Mouse (Mus musculus) neutrophil, adult 5-6 weeks (primary cell): ENCODE data around the gene Prkar1a. TPM values are rescaled to one million over a fixed set of nuclear protein-coding genes. Genes with fewer than 3 reads are reported as not detected.

Source experiments
- ATAC-seq: fragments of 151-379, 151-347 bp; 2 replicates; pipeline ENCODE4 v1.8.0; 2017; ENCODE audit warnings: mild to moderate bottlenecking, moderate TSS enrichment; ENCODE audit not compliant: insufficient number of reproducible peaks, poor library complexity, low FRiP score, severe bottlenecking; ENCODE audit errors: extremely low read depth
- total RNA-seq: library from RNA; stranded (forward); fragments of 200-1000 nt; gene quantifications from 2 replicates; pipeline ENCODE4 v1.2.3, GENCODE M21; 2017

The Prkar1a gene
- total RNA-seq, 1 experiment from 2014 or later, result 123 TPM

DNA sequence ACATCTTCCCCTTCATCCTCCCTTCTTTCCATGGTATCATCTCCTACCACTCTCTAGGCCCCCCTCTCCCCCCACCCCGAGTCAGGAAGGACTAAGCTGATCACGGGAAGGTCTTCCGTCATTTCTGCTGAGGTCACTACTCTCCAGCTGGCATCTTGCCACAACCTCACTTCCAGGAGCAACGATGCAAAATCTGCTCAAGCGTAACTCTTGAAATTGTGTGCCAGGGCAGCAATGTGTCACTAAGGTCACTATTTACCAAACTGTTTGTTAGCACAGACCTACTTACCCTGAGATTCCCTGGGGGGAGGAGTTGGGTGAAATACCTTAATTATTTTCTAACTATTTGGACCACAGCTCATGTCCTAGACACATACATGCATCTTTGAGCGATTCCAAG, 51.6 kb downstream of the Prkar1a start:
- ATAC-seq, result no peak

DNA sequence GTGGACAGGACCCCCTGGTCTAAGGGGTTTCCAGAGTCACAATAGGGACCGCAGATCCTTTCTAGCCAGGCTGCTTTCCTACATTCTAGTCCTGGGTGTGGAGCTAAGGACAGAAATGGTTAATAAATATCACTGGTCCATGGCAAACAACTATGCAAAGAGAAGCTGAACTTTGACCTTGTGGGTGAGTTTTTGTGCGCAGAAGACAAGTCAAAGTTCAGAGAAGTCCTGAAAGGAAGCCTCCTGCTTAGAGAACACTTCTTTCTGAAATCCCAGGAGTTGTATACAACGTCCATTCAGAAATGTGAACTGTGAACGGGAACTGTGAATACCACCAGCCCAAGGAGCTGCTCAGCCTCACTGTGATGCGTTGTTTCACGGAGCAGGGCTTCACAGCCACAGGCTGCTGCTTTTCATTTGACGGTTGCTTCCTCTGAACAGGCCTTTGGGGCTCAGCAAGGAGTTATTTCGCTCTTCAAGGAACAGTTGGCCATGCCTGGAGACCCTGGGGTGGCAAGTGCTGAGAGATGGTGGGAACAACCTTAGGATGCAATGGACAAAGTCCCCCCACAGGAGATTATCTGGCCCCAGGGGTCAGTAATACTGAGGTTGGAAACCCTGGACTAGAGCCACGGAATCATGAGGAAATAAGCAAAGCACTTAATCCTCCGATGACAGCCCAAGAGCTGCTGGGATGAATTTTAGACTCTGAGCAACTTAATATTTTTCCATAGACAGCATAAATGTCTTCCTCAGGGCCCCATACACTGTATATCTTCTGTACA, 53.0 kb downstream of the Prkar1a start:
- no peak for ATAC-seq

DNA sequence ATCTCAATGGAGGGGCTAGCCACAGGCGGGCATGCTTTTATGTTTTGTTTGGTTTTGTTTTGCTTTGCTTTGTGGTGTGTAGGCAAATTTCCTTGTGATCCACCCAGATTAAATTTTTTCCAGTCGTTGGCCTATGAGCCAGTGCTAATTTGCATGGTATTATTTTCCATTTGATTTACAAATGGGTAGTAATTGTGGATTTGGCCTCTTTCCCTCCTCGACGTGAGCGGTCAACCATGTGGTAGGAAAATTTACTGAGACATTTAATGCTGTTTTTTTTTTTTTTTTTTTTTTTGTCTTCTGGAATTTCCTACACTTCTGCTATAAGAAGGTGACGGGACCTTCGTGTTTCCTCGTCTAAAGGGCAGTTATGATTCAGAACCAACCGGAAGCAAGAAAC, 54.6 kb downstream of the Prkar1a start:
- ATAC-seq, result no peak

DNA sequence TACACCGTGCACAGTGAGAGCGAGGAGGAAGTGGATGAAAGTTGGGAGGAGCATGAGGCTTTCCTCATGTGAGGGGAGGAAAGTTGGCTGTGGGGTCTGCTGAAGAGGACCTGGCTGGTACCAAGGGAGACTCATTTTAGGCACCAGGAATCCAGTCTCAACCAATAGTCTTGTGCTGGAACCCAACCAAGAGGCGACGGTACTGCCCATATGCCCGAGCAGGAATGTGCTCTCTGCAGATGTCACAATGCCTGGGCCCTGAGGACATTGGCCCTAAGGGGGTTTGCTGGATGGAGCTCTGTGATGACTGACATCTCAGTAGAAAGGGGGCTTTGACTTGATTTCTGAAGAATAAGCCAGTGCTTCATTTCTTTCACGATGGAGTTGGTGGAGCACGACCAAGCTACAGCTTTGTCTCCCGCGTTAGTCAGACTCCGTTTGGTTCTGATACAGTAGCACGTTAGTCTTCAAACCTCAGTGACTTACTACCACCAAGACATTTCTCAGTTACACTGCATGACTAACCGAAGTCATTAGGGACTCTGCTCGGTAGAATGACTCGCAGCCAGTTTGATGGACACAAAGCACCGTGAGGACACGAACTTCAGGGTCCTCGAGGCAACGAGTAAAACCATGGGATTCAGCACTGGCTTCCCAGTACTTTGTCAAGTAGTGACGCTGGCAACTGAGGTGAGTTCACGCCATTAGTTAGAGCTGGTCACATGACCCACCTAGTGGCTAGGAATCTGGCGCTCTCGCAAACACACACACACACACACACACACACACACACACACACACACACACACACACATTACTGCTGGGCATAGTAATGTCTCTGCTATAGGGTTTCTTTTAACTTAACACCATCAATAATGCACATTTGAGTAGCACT, 55.4 kb downstream of the Prkar1a start:
- no peak for ATAC-seq

DNA sequence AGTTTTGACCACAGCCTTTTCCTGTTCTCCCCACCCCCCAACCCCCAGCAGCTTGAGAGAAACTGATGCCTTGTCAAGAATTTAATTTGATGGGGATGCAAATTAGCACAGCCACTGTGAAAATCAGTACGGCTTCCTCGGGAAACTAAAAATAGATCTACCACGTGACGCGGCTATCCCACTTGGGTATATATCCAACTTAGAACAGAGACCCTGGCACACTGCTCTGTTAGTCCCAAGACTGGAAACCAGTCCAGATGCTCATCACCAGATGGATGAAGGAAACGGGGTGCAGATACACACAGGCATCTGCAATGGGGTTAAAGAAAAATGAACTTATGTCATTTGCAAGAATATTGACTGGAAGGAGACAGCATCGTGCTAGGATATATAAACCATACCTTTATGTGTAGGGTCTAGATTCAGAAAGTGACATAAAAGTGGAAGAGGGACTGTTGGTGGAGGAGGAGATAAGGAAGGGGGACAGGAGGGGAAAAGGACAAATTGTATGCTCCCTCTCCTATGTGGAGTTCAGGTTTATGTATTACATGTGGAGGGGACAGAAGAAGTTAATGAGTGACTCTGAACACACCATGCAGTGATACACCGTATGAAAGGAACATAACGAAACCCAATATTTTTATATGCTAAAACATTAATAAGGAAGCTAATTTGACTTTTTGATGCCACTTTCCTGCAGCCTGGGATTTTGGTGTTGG, 56.3 kb downstream of the Prkar1a start:
- no peak for ATAC-seq

DNA sequence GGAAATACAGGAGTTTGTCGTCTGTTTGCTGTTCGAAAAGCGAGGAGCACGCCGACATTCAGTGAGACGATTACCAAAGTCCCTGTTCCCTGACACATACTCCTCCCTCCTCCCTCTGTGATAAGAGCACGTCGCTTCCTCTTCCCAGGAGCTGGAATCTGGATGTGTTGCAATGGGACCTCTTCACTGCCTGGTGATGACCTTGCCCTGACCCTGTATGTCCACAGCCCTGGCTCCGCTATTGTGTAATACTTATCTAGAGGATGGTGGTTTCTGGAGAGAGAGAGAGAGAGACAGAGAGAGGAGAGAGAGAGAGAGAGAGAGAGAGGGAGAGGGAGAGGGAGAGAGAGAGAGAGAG, 56.8 kb downstream of the Prkar1a start:
- no peak for ATAC-seq

DNA sequence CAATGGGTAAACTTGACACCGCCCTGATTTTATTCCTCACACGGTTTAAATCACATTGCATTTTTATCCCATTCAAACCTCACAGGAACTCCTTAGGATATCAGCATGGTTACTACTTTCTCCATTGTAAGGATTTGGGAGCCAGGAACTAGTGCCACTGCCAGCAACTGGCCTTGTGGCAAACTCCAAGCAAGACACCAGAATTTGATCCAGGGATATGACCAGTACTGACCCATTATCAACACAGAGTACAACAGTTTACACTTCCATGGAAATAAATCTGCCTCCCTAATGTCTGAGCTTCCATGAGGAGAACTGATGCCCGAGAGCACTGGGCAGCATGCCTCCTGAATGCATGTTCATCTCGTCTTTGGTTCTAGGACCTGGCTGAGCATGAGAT, 57.4 kb downstream of the Prkar1a start:
- no peak for ATAC-seq

DNA sequence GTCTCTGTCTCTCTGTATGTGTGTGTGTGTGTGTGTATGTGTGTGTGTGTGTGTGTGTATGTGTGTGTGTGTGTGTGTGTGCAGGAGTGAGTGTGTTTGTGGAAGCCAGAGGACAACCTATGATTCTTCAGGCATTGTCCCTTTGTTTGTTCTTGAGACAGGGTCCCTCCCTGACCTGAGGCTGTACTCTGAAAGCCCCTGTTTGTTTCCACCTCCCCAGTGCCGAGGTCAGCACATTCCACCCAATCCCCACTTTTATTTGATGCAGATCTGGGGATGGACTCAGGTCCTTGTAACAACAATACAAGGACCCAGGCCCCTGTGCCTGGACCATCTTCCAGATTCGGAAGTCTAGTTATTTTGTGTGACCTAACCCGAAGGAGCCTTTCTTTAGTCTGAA, 58.2 kb downstream of the Prkar1a start:
- ATAC-seq, result no peak

DNA sequence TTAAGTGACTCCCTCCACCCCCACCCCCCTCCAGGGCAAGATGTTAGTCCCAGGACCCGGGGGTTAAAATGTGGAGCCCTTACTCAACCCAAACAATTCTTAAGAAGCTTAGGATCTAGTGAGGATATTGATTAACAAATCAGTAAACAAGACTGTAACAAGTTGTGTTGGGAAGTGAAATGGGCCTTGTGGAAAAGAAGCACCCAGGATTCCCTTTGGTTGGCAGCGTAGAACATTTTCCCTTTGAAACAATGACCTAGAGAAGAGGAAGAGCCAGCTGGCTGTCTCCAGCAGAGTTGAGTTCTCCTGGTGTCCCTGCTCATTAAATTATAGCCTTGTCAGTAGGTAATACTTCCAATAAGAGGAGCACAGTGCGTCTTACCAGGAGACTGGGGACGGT, 59.6 kb downstream of the Prkar1a start:
- ATAC-seq, result no peak

DNA sequence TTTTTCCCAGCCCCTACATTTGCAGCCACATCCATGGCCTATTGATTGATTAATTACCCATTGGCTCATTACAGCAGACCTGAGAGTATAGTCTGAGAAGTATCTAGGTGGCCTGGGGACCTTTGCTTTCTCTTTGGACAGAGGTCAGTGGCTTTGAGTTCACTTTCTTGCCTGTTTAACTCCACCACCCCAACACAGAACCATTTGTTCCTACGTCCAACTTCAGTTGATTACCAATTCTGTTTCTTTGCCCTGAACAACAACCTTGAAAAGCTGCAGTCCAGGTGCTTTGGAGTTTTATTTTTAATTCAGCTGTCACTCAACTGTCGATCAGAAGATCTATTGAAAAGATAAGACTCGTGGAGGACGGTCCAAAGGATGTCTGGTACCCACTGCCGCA, 60.3 kb downstream of the Prkar1a start:
- no peak for ATAC-seq

DNA sequence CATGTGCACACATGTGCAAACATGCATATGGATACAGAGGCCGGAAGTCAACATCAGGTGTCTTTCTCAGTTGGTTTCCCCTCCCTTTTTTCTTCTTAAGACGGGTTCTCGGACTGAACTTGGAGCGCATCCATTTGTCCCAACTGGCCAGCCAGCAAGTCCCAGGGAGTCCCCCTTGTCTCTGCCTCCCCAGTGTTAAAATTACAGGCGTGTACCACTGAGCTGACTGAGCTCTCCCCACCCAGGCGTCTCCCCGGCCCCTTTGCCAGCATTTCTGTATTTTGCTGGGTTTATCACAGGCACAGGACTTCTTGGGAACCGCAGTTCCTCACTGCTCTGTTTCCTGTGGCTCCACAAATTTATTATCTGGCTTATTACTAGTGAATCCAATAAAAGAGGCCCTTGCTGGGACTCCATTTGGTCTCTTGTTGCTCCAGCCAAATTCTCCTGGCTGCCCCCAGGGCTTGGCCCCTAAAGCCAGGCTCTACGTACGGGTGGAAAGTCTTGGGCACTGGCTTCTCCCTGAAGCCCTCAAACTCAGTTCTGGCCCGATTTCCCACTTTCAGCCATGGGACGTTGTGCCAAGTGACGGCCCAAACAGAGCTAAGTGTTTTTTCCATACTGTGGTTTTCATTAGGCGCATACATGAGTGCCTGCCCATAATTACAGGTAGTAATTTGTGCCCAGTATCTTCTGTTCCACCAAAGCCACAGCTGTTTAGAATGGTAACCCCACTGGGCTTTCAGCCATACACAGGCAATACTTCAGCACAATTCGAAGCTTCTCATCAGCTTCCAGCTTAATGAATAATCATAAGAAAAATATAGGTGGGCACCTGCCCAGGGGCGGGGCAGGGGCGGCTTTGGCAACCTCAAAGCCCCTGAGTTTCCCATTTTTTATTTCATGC, 65.4 kb downstream of the Prkar1a start:
- ATAC-seq, result no peak

DNA sequence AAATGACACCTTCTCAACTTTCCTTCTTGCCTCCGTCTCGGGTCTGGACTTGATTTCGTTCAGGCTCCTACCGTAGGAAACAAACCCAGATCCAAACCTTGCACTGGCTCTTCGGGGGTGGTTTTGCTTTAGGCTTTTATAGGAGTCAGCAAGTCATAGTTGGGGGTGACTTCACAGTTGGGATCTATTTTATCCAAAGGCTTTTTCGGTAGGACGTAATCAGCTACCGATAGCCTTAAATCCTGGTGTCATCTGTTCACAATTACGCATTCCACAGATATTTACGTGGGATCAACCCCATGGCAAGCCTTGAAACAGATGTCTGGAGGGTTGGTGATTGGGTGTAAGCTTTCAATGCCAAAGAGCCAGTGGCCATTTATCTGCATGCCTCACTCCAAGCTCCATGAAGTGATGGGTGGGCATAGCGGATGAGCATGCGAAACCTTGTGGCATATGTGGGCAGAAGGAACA, 66.1 kb downstream of the Prkar1a start:
- ATAC-seq, result no peak

DNA sequence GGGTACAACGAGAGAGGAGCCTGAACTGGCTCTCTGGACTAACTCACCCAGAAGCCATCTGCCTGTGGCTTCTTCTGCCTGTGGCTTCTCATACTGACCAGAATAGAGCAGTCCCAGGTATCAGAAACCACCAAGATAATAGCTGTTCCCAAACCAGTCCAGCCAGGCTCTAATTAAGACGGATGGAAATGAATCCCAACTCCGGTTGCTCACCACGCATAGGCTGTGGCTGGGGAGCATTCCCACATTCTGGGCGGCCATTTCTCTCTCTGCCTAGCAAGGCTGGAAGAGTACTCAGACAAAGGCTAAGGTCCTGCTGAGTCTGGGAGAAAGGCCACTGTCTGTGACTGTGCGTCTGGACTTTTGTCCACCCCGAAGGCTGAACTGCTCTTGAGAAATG, 67.8 kb downstream of the Prkar1a start:
- no peak for ATAC-seq

DNA sequence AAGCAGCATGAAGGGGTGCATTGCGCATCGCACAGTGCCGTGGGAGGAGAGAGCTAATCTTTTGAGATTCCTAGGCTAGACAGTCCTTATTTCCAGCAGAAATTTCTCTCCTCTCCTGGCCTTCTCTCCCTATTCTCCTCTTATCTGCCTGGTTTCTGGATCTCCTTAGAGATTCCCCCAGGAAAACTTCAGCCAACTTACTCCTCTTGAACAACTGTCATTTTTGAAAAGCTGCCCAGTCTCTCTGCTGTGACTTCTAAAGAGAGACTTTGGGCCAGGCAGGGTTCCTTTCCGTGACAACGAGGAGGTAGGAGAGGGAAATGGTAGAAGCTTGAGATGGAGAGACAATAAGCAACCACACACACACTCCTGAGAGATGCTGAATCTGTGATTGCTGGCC, 68.2 kb downstream of the Prkar1a start:
- no peak for ATAC-seq

DNA sequence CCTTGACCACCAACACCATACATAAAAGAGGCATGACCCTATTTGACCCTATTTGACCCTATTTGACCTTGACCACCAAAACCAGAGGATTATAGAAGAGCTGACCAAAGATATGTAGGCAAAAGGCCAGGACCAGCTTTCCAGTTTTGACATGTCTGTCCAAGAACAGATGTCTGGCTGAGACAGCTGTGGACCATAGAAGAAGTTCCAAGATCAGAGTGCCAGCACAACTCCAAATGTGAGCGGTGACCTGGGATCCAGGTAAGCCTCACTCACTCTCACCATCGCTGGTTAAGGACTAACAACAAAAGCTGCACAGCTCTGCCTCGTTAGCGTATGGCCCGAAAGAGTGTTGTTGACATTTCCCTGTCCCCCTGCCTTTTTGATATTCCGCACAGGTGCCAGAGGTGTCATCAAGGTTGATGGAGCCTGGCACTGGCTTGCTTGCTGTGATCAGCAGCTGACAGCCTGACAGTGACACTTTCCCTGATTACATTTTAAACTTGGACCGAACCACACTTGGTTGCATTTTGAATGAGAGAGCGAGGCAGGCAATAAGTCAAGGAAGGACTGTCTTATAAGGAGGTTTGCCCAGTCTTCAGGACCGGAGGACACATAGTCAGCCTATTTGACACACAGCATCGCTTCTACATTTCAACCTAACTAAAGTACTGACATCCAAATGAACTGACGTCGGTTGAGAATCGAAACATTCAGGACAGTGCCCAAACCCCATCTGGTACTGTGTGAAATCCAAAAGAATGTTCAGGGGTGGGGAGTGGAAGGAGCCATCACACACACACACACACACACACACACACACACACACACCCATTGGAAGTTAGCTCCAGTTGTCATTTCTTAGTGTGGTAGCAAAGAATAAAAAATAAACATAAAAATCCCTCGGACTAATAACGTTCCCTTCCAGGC, 69.0 kb downstream of the Prkar1a start:
- ATAC-seq, result no peak
